Mouse (Mus musculus) heart, postnatal 25 days (tissue): ENCODE results near the gene Aff3. TPM values are rescaled to one million over a fixed set of nuclear protein-coding genes. Genes with fewer than 3 reads are reported as not detected.

Source experiments
- DNase-seq: peaks from one replicate; pipeline ENCODE4 v3.0.0; 2022; ENCODE audit warnings: low spot score
- intact Hi-C: fragments of 180-260 bp; cut with DNase I; formaldehyde crosslinking; loops from one replicate; pipeline ENCODE4 v1.15.1; 2025
- total RNA-seq, 2 experiments: library from RNA; stranded (reverse); gene quantifications; 2 replicates each; pipeline ENCODE4 v1.2.3; 2021

The Aff3 gene
- total RNA-seq, 2 experiments from 2014 or later = 1.8 to 3.4 TPM

GRCm38 (mm10) chr1:38415511-38415910 lies 249.2 kb downstream of the Aff3 start:
- DNase-seq = no peak
- intact Hi-C loops = no loop called here

GRCm38 (mm10) chr1:38411106-38411505 lies 253.6 kb downstream of the Aff3 start:
- intact Hi-C loops = no loop called here
- DNase-seq = no peak

GRCm38 (mm10) chr1:38410457-38410856 lies 254.3 kb downstream of the Aff3 start:
- intact Hi-C loops = no loop called here

GRCm38 (mm10) chr1:38408241-38408640 lies 256.5 kb downstream of the Aff3 start:
- intact Hi-C loops = no loop called here
- no peak for DNase-seq

More at GRCm38 (mm10) chr1:38410457-38410856, 254.3 kb downstream of the Aff3 start:
- DNase-seq = no peak

GRCm38 (mm10) chr1:38403781-38404180 lies 261.0 kb downstream of the Aff3 start:
- no peak for DNase-seq
- intact Hi-C loops = no loop called here

- DNase-seq = no peak
- intact Hi-C loops = no loop called here
Observed at GRCm38 (mm10) chr1:38401856-38402255, 262.9 kb downstream of the Aff3 start.

GRCm38 (mm10) chr1:38399269-38399668 lies 265.5 kb downstream of the Aff3 start:
- intact Hi-C loops = no loop called here
- no peak for DNase-seq

GRCm38 (mm10) chr1:38398566-38398965 lies 266.2 kb downstream of the Aff3 start:
- intact Hi-C loops = no loop called here
- no peak for DNase-seq

GRCm38 (mm10) chr1:38395194-38395681 lies 269.5 kb downstream of the Aff3 start:
- no peak for DNase-seq
- intact Hi-C loops = no loop called here

GRCm38 (mm10) chr1:38394493-38394892 lies 270.3 kb downstream of the Aff3 start:
- intact Hi-C loops = loop anchor here (5.0 kb wide), 3 partner anchors 168 to 393 kb away; no protein-coding TSS in a partner anchor
- no peak for DNase-seq

GRCm38 (mm10) chr1:38393516-38393915 lies 271.2 kb downstream of the Aff3 start:
- intact Hi-C loops = loop anchor here (2.0 to 5.0 kb wide), 4 partner anchors 169 to 394 kb away; no protein-coding TSS in a partner anchor
- no peak for DNase-seq

GRCm38 (mm10) chr1:38392928-38393327 lies 271.8 kb downstream of the Aff3 start:
- intact Hi-C loops = loop anchor here (2.0 to 5.0 kb wide), 4 partner anchors 169 to 394 kb away; no protein-coding TSS in a partner anchor
- DNase-seq = peak; percentile 25

GRCm38 (mm10) chr1:38390886-38391249 lies 273.9 kb downstream of the Aff3 start:
- intact Hi-C loops = loop anchor here (5.0 kb wide), 3 partner anchors 171 to 396 kb away; no protein-coding TSS in a partner anchor
- DNase-seq = no peak

- intact Hi-C loops = loop anchor here (5.0 kb wide), 3 partner anchors 172 to 397 kb away; no protein-coding TSS in a partner anchor
- no peak for DNase-seq
Observed at GRCm38 (mm10) chr1:38390235-38390885, 274.4 kb downstream of the Aff3 start.

- no peak for DNase-seq
Observed at GRCm38 (mm10) chr1:38389576-38389975, 275.2 kb downstream of the Aff3 start.

GRCm38 (mm10) chr1:38388466-38388865 lies 276.3 kb downstream of the Aff3 start:
- intact Hi-C loops = no loop called here
- no peak for DNase-seq

More at GRCm38 (mm10) chr1:38389576-38389975, 275.2 kb downstream of the Aff3 start:
- intact Hi-C loops = no loop called here

GRCm38 (mm10) chr1:38387438-38387837 lies 277.3 kb downstream of the Aff3 start:
- no peak for DNase-seq
- intact Hi-C loops = no loop called here

GRCm38 (mm10) chr1:38384457-38385121 lies 280.2 kb downstream of the Aff3 start:
- no peak for DNase-seq
- intact Hi-C loops = no loop called here

- DNase-seq = no peak
- intact Hi-C loops = no loop called here
Observed at GRCm38 (mm10) chr1:38384010-38384409, 280.7 kb downstream of the Aff3 start.

- DNase-seq = no peak
- intact Hi-C loops = no loop called here
Observed at GRCm38 (mm10) chr1:38382683-38383082, 282.1 kb downstream of the Aff3 start.

GRCm38 (mm10) chr1:38377930-38378329 lies 286.8 kb downstream of the Aff3 start:
- DNase-seq = no peak

More at GRCm38 (mm10) chr1:38377930-38378329, 286.8 kb downstream of the Aff3 start:
- intact Hi-C loops = no loop called here
